Mouse (Mus musculus) kidney, adult 2 months (tissue): Measurements from ENCODE around the gene Zfp575.

Source experiments
- CTCF ChIP-seq: fragments of 200-500 bp; conservative IDR thresholded peaks from 2 replicates; pipeline ENCODE4 v1.5.1; 2011; ENCODE audit warnings: low read depth, mild to moderate bottlenecking, control low read depth, low read length, moderate library complexity, mixed read lengths; ENCODE audit not compliant: insufficient read depth, insufficient read length
- POLR2A ChIP-seq: fragments of 200-500 bp; IDR thresholded peaks from one replicate; pipeline ENCODE4 v1.6.1; 2011; ENCODE audit warnings: low read depth, low read length, control low read depth

GRCm38 (mm10) chr7:24594309-24594803, 6.9 kb upstream of the Zfp575 start:
- no peak for TF ChIP-seq POLR2A
- TF ChIP-seq CTCF, result no peak
